Mouse (Mus musculus): ENCODE measurements around the gene Gucd1. TPM values are rescaled to one million over a fixed set of nuclear protein-coding genes. Genes with fewer than 3 reads are reported as not detected.

The Gucd1 gene
- total and polyA plus RNA-seq, 2 experiments: 115 to 166 TPM

DNA sequence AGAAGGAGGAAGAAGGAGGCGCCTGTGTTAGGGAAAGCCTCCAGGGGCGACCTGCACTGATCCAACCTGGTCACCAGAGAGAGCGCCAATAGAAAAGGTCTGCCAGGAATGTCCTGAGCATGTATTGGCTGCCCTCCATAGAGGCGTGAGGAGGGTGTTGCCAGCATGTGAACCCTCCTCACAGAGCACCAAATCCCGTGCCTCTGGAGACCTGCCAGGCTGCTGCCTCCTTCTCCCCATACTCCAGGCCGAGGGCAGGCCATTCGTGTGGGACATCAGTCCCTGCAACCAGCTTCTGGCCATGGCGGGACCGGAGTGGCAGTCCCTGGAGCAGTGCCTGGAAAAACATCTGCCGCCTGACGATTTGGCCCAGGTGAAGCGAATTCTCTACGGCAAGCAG is 111.0 kb downstream of the Gucd1 start:
- TF ChIP-seq CTCF (IDR thresholded peaks at IDR 0.05; ENCODE audit: low read depth, low read length) (peak; percentile 24; the same call in 1 of the 2 replicates), POLR2A (IDR thresholded peaks at IDR 0.05; ENCODE audit: extremely low read depth, insufficient read depth, low read length) (peak; percentile 85)
- Histone ChIP-seq H3K4me1 (ENCODE audit: control insufficient read depth, insufficient read depth, low read length) (peaks cover 18% of the 10 kb centered on the region), H3K36me3 (ENCODE audit: control insufficient read depth, insufficient read depth, low read length) (no peaks in the 10 kb centered on the region), H3K79me2 (ENCODE audit: control insufficient read depth, insufficient read depth, low read length) (no peaks in the 10 kb centered on the region; the same call in 1 of the 2 replicates), H3K4me3 (ENCODE audit: insufficient read depth, low read depth, low read length) (peak overlapping the region; percentile 50), H3K9ac (ENCODE audit: low read depth, low read length) (peak overlapping the region; percentile 73), H3K27me3 (ENCODE audit: control insufficient read depth, insufficient read depth, low read length) (no peaks in the 10 kb centered on the region), H3K27ac (replicated peaks; ENCODE audit: insufficient read depth, low read depth, low read length) (peak overlapping the region; percentile 78)
- DNase-seq (ENCODE audit: extremely low read depth, low read depth, low spot score): peak; percentile 99
- 22% methylated on average over 13 of the region's 13 CpGs for WGBS

DNA sequence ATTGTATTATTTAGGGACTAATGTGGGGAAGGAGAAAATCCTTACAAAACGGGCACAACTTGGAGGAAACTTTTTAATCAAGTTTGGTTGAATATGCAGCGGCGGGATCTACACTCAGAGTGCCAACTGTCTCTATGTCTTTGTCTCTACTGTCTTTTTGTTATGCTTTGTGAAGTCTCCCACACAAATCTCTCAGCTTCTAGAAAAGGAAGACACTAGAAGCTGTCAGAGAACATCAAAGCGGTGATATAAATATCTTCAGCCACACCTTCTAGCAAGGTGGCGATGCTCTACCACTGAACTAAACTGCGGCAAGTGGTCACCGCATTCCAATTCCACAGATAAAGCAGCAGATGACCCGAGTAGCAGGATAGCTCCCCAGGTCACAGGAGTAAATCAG is 111.9 kb downstream of the Gucd1 start:
- H3K79me2 ChIP-seq (ENCODE audit: control insufficient read depth, insufficient read depth, low read length): no peaks in the 10 kb centered on the region; the same call in 1 of the 2 replicates
- H3K27me3 ChIP-seq (ENCODE audit: control insufficient read depth, insufficient read depth, low read length): no peaks in the 10 kb centered on the region
- H3K36me3 ChIP-seq (ENCODE audit: control insufficient read depth, insufficient read depth, low read length): no peaks in the 10 kb centered on the region
- H3K4me3 ChIP-seq (ENCODE audit: insufficient read depth, low read depth, low read length): no peak overlapping the region
- no peak for DNase-seq (ENCODE audit: extremely low read depth, low read depth, low spot score)
- H3K4me1 ChIP-seq (ENCODE audit: control insufficient read depth, insufficient read depth, low read length): peaks cover 13% of the 10 kb centered on the region
- no peak overlapping the region for H3K9ac ChIP-seq (ENCODE audit: low read depth, low read length)
- WGBS: 95% methylated on average over 8 of the region's 8 CpGs
- TF ChIP-seq POLR2A (IDR thresholded peaks at IDR 0.05; ENCODE audit: extremely low read depth, insufficient read depth, low read length) (no peak), CTCF (IDR thresholded peaks at IDR 0.05; ENCODE audit: low read depth, low read length) (no peak)
- H3K27ac ChIP-seq (replicated peaks; ENCODE audit: insufficient read depth, low read depth, low read length): peak overlapping the region; percentile 76

DNA sequence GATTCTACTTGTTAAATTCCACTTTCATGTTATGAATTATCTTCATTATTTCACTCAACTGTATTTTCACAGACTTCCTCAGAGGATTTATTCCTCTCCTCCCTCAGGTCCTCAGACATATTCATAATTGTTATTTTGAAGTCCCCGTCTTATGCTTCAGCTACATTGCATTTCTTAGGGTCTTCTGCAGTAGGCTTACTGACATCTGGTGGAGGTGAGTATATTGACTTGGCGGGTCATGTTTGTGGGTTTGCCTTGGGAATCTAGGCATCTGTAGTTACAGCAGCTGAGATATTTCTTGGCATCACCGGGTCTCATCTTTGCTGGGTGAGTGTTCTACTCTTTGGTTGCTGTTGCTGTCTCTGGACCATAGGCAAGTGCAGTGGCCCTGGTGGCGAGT is 116.8 kb downstream of the Gucd1 start, which contains the start of gene Upb1:
Gene Upb1 (plus strand): TSS at position 158 of the 400 bp plus-strand sequence.
- TF ChIP-seq POLR2A (IDR thresholded peaks at IDR 0.05; ENCODE audit: extremely low read depth, insufficient read depth, low read length) (no peak), CTCF (IDR thresholded peaks at IDR 0.05; ENCODE audit: low read depth, low read length) (no peak)
- no peak within 1 kb of the TSS for H3K27ac ChIP-seq (replicated peaks; ENCODE audit: insufficient read depth, low read depth, low read length)
- no peak for DNase-seq (ENCODE audit: extremely low read depth, low read depth, low spot score)
- no peaks in the 10 kb centered on the region for H3K4me1 ChIP-seq (ENCODE audit: control insufficient read depth, insufficient read depth, low read length)
- 88% methylated on average over 4 of the region's 4 CpGs for WGBS
- no peak within 1 kb of the TSS for H3K4me3 ChIP-seq (ENCODE audit: insufficient read depth, low read depth, low read length)
- no peaks in the 10 kb centered on the region for H3K27me3 ChIP-seq (ENCODE audit: control insufficient read depth, insufficient read depth, low read length)
- no peaks in the 10 kb centered on the region for H3K79me2 ChIP-seq (ENCODE audit: control insufficient read depth, insufficient read depth, low read length)
- H3K9ac ChIP-seq (ENCODE audit: low read depth, low read length): no peak within 1 kb of the TSS
- H3K36me3 ChIP-seq (ENCODE audit: control insufficient read depth, insufficient read depth, low read length): no peaks in the 10 kb centered on the region

DNA sequence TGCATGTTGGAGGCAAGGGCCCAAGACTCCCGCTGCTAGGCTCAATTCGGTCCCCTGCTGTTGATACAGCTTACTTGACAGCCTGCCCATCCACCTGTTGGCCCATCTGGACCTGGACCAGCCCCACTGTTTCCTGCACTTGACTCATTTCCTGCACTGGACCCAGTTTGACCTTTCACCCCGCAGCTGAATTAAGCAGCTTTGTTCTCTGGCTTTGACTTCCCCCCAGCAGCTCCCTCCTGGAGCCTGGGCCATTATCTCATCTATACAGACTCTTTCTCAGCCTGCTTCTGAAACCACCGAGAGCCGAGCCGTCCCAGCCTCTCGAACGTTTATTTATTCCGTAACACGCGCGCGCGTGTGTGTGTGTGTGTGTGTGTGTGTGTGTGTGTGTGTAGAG is 120.8 kb downstream of the Gucd1 start:
- Histone ChIP-seq H3K27me3 (ENCODE audit: control insufficient read depth, insufficient read depth, low read length) (no peaks in the 10 kb centered on the region), H3K9ac (ENCODE audit: low read depth, low read length) (no peak overlapping the region), H3K27ac (replicated peaks; ENCODE audit: insufficient read depth, low read depth, low read length) (no peak overlapping the region), H3K4me1 (ENCODE audit: control insufficient read depth, insufficient read depth, low read length) (no peaks in the 10 kb centered on the region), H3K79me2 (ENCODE audit: control insufficient read depth, insufficient read depth, low read length) (no peaks in the 10 kb centered on the region), H3K36me3 (ENCODE audit: control insufficient read depth, insufficient read depth, low read length) (no peaks in the 10 kb centered on the region), H3K4me3 (ENCODE audit: insufficient read depth, low read depth, low read length) (no peak overlapping the region)
- no peak for TF ChIP-seq POLR2A (IDR thresholded peaks at IDR 0.05; ENCODE audit: extremely low read depth, insufficient read depth, low read length)
- no peak for TF ChIP-seq CTCF (IDR thresholded peaks at IDR 0.05; ENCODE audit: low read depth, low read length)
- 40% methylated on average over 14 of the region's 14 CpGs for WGBS
- no peak for DNase-seq (ENCODE audit: extremely low read depth, low read depth, low spot score)

DNA sequence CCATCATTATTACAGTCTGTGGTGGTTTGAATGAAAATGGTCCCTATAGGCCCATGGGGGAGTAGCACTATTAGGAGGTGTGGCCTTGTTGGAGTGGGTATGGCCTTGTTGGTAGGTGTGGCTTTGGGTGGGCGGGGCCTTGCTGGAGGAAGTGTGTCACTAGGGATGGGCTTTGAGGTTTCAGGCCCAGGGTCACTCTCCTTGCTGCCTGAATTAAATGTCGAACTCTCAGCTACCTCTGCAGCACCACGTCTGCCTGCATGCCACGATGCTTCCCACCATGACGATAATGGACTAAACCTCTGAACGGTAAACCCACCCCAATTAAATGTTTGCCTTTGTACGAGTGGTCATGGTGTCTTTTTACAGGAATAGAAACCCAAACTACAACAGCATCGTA is 123.0 kb downstream of the Gucd1 start:
- H3K9ac ChIP-seq (ENCODE audit: low read depth, low read length): no peak overlapping the region
- no peak overlapping the region for H3K4me3 ChIP-seq (ENCODE audit: insufficient read depth, low read depth, low read length)
- 94% methylated on average over 8 of the region's 8 CpGs for WGBS
- H3K36me3 ChIP-seq (ENCODE audit: control insufficient read depth, insufficient read depth, low read length): no peaks in the 10 kb centered on the region
- no peak overlapping the region for H3K27ac ChIP-seq (replicated peaks; ENCODE audit: insufficient read depth, low read depth, low read length)
- TF ChIP-seq CTCF (IDR thresholded peaks at IDR 0.05; ENCODE audit: low read depth, low read length) (no peak), POLR2A (IDR thresholded peaks at IDR 0.05; ENCODE audit: extremely low read depth, insufficient read depth, low read length) (no peak)
- DNase-seq (ENCODE audit: extremely low read depth, low read depth, low spot score): no peak
- no peaks in the 10 kb centered on the region for H3K27me3 ChIP-seq (ENCODE audit: control insufficient read depth, insufficient read depth, low read length)
- H3K4me1 ChIP-seq (ENCODE audit: control insufficient read depth, insufficient read depth, low read length): no peaks in the 10 kb centered on the region
- no peaks in the 10 kb centered on the region for H3K79me2 ChIP-seq (ENCODE audit: control insufficient read depth, insufficient read depth, low read length)

DNA sequence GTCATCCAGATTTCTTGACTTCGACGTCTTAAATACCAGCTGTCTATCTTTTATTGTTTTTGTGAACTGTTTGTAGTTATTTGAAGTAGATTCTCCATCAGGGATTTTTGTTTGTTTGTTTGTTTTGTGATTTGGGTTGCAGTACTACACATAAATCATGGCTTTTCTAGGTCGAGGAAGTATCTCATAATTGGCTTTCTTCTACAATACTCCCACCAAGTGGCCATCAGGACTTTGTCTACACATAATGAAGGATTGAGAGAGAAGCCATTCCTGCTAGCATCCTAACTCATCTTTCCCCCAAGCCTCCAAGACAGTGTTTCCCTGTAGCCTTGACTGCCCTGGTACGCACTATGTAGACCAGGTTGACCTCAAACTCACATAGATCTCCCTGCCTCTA is 126.9 kb downstream of the Gucd1 start:
- DNase-seq (ENCODE audit: extremely low read depth, low read depth, low spot score): no peak
- WGBS: 84% methylated on average over 4 of the region's 4 CpGs

More for the DNA sequence above, 126.9 kb downstream of the Gucd1 start:
- H3K4me1 ChIP-seq (ENCODE audit: control insufficient read depth, insufficient read depth, low read length): no peaks in the 10 kb centered on the region
- H3K27me3 ChIP-seq (ENCODE audit: control insufficient read depth, insufficient read depth, low read length): no peaks in the 10 kb centered on the region
- no peak overlapping the region for H3K9ac ChIP-seq (ENCODE audit: low read depth, low read length)
- no peaks in the 10 kb centered on the region for H3K79me2 ChIP-seq (ENCODE audit: control insufficient read depth, insufficient read depth, low read length)
- H3K4me3 ChIP-seq (ENCODE audit: insufficient read depth, low read depth, low read length): no peak overlapping the region
- TF ChIP-seq POLR2A (IDR thresholded peaks at IDR 0.05; ENCODE audit: extremely low read depth, insufficient read depth, low read length) (no peak), CTCF (IDR thresholded peaks at IDR 0.05; ENCODE audit: low read depth, low read length) (peak; percentile 41)
- H3K36me3 ChIP-seq (ENCODE audit: control insufficient read depth, insufficient read depth, low read length): no peaks in the 10 kb centered on the region
- no peak overlapping the region for H3K27ac ChIP-seq (replicated peaks; ENCODE audit: insufficient read depth, low read depth, low read length)

All from liver, adult 2 months (tissue).